Mouse (Mus musculus) spleen, adult 2 months (tissue): ENCODE measurements around the gene Itpr1.

Experiments
- CTCF ChIP-seq: fragments of 200-500 bp; IDR thresholded peaks from 2 replicates; pipeline ENCODE4 v1.5.1; 2011; ENCODE audit warnings: mild to moderate bottlenecking, inconsistent platforms; ENCODE audit not compliant: insufficient read depth, insufficient read length, insufficient replicate concordance; ENCODE audit errors: extremely low read depth
- POLR2A ChIP-seq: fragments of 200-500 bp; IDR thresholded peaks from 2 replicates; pipeline ENCODE4 v1.6.1; 2011; ENCODE audit warnings: low read depth, low read length, inconsistent platforms

GRCm38 (mm10) chr6:108592636-108593035, 379.7 kb downstream of the Itpr1 start:
- TF ChIP-seq CTCF, result no peak
- TF ChIP-seq POLR2A, result no peak
